Mouse (Mus musculus) cerebellum, adult 2 months (tissue): ENCODE measurements at regions not wholly inside any gene's neighbourhood (a gene's known extent, or its start where the extent isn't known, plus 50 kb on each side); places are given as distances from the start of the nearest gene placed in this dataset.

Experiments
- CTCF ChIP-seq: fragments of 200-500 bp; IDR thresholded peaks from 2 replicates; pipeline ENCODE4 v1.5.1; 2011; ENCODE audit warnings: low read depth, mild to moderate bottlenecking, control low read depth, low read length, moderate library complexity, borderline replicate concordance; ENCODE audit not compliant: insufficient read depth
- POLR2A ChIP-seq: fragments of 200-500 bp; IDR thresholded peaks from 2 replicates; pipeline ENCODE4 v1.6.1; 2011; ENCODE audit warnings: low read length, control low read depth, borderline replicate concordance; ENCODE audit not compliant: insufficient read depth

GRCm38 (mm10) chr16:56986514-56986913 is 58.7 kb upstream of the Lnp1 start:
- TF ChIP-seq CTCF: no peak
- TF ChIP-seq POLR2A: no peak
